Mouse (Mus musculus): ENCODE data around the gene Zfp704. TPM values are rescaled to one million over a fixed set of nuclear protein-coding genes. Genes with fewer than 3 reads are reported as not detected.

Gene Zfp704
- total and polyA plus RNA-seq, 3 experiments = under 0.01 TPM; not detected in 2

DNA sequence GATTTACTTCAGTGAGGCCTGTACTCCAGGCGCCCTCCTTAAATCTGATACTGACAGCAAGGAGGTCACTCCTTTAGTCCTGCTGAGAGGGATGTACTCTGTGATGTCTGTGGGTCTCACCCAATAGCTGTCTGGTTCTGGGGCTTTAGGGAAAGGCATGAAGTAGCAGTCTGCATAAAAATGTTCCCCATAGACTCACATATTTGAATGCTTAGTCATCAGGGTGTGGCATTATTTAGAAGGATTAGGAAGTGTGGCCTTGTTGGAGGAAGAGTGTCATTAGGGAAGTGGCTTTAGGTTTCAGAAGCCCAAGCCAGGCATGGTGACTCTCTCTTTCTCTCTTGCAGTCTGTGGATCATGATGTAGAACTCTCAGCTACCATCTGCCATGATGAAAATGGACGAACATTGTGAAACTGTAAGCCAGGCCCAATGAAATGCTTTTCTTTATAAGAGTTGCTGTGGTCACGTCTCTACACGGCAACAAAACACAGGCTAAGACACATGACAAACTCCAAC lies 118.1 kb downstream of the Zfp704 start:
- H3K27me3 ChIP-seq (ENCODE audit: control insufficient read depth in 1 of 2, insufficient read depth in 2 of 2, low read length in 2 of 2) = no peaks in the 10 kb centered on the region
- no peaks in the 10 kb centered on the region for H3K36me3 ChIP-seq (ENCODE audit: control insufficient read depth in 1 of 2, insufficient read depth in 2 of 2, low read length in 2 of 2)
- no peak overlapping the region for H3K27ac ChIP-seq (ENCODE audit: control insufficient read depth, low read depth, low read length)
- no peaks in the 10 kb centered on the region for H3K79me2 ChIP-seq (ENCODE audit: control insufficient read depth, insufficient read depth, low read length, poor library complexity)
- DNase-seq (ENCODE audit: low read depth, low spot score) = no peak
- H3K9me3 ChIP-seq (replicated peaks; ENCODE audit: insufficient read depth, low read length) = no peaks in the 10 kb centered on the region
- TF ChIP-seq MAZ (IDR thresholded peaks at IDR 0.05; ENCODE audit: low read depth, low read length) = no peak
- TF ChIP-seq E2F4 (IDR thresholded peaks at IDR 0.05; ENCODE audit: borderline replicate concordance, low read depth, low read length) = no peak
- TF ChIP-seq POLR2A (IDR thresholded peaks at IDR 0.05; ENCODE audit: control insufficient read depth in 1 of 2, insufficient read depth in 1 of 2, low read depth in 1 of 2, low read length in 2 of 2, poor library complexity in 1 of 2) = no peak
- TF ChIP-seq ELF1 (IDR thresholded peaks at IDR 0.05; ENCODE audit: low read depth, low read length) = no peak
- no peak for TF ChIP-seq MAFK (IDR thresholded peaks at IDR 0.05; ENCODE audit: borderline replicate concordance, low read depth, low read length)
- TF ChIP-seq CHD1 (IDR thresholded peaks at IDR 0.05; ENCODE audit: low read depth, low read length) = no peak
- no peak for TF ChIP-seq USF1 (IDR thresholded peaks at IDR 0.05; ENCODE audit: low read depth, low read length)
- TF ChIP-seq MEF2A (IDR thresholded peaks at IDR 0.05; ENCODE audit: extremely low read depth, insufficient replicate concordance, low read depth, low read length, poor library complexity, severe bottlenecking) = no peak
- no peak for TF ChIP-seq BHLHE40 (IDR thresholded peaks at IDR 0.05; ENCODE audit: borderline replicate concordance, low read depth, low read length)
- no peak for TF ChIP-seq POLR2AphosphoS2 (IDR thresholded peaks at IDR 0.05; ENCODE audit: low read length)
- no peak for TF ChIP-seq MAX (IDR thresholded peaks at IDR 0.05; ENCODE audit: low read length)
- no peak for TF ChIP-seq CHD2 (IDR thresholded peaks at IDR 0.05; ENCODE audit: low read length)
- no peak for TF ChIP-seq NRF1 (IDR thresholded peaks at IDR 0.05; ENCODE audit: insufficient read depth, low read depth, low read length, poor library complexity, severe bottlenecking)
- no peak for TF ChIP-seq HCFC1 (IDR thresholded peaks at IDR 0.05; ENCODE audit: low read depth, low read length)
- no peak for TF ChIP-seq RCOR1 (IDR thresholded peaks at IDR 0.05; ENCODE audit: low read depth, low read length)
- no peak for TF ChIP-seq USF2 (IDR thresholded peaks at IDR 0.05; ENCODE audit: borderline replicate concordance in 1 of 2, insufficient read depth in 1 of 2, low read depth in 1 of 2, low read length in 2 of 2)
- no peak for TF ChIP-seq EP300 (IDR thresholded peaks at IDR 0.05; ENCODE audit: low read depth in 1 of 2, low read length in 2 of 2)
- no peak for TF ChIP-seq RAD21 (IDR thresholded peaks at IDR 0.05; ENCODE audit: low read depth, low read length)
- TF ChIP-seq GABPA (IDR thresholded peaks at IDR 0.05; ENCODE audit: low read depth, low read length) = no peak
- H3K4me1 ChIP-seq (ENCODE audit: control insufficient read depth in 1 of 2, insufficient read depth in 2 of 2, low read length in 2 of 2) = no peaks in the 10 kb centered on the region
- no peak overlapping the region for H3K9ac ChIP-seq (ENCODE audit: control insufficient read depth, low read depth, low read length, poor library complexity, severe bottlenecking)
- no peak overlapping the region for H3K4me3 ChIP-seq (ENCODE audit: control insufficient read depth in 1 of 2, insufficient read depth in 1 of 2, low read depth in 2 of 2, low read length in 2 of 2)

DNA sequence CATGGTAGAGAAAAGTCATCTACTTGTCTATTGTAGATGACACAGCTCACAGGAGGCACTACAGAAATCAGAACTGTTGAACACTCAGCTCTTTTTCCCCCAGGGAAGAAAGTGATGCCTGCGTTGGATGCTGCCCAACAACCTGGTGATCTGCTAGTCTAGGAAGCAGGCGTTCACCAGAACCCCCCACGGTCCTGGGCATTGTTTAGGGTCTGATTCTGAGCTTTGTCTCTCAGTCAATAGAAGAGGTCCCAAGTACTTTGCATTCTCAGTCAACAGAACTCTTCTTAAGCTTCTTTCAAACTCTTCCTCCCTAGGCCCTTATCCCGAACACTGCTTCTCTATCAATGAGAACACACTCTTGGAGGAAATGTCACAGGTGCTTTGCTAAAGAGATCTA lies 122.2 kb downstream of the Zfp704 start:
- H3K36me3 ChIP-seq (ENCODE audit: control insufficient read depth in 1 of 2, insufficient read depth in 2 of 2, low read length in 2 of 2) = no peaks in the 10 kb centered on the region
- H3K27me3 ChIP-seq (ENCODE audit: control insufficient read depth in 1 of 2, insufficient read depth in 2 of 2, low read length in 2 of 2) = no peaks in the 10 kb centered on the region
- H3K9me3 ChIP-seq (replicated peaks; ENCODE audit: insufficient read depth, low read length) = no peaks in the 10 kb centered on the region
- TF ChIP-seq CHD2 (IDR thresholded peaks at IDR 0.05; ENCODE audit: low read length) (no peak), SMC3 (IDR thresholded peaks at IDR 0.05; ENCODE audit: low read depth, low read length) (no peak), KAT2A (conservative IDR thresholded peaks at IDR 0.05; ENCODE audit: low read depth, low read length) (no peak), HCFC1 (IDR thresholded peaks at IDR 0.05; ENCODE audit: low read depth, low read length) (no peak)
- no peaks in the 10 kb centered on the region for H3K4me1 ChIP-seq (ENCODE audit: control insufficient read depth in 1 of 2, insufficient read depth in 2 of 2, low read length in 2 of 2)
- H3K27ac ChIP-seq (ENCODE audit: control insufficient read depth, low read depth, low read length) = no peak overlapping the region
- H3K4me3 ChIP-seq (ENCODE audit: control insufficient read depth in 1 of 2, insufficient read depth in 1 of 2, low read depth in 2 of 2, low read length in 2 of 2) = no peak overlapping the region
- no peak for DNase-seq (ENCODE audit: low read depth, low spot score)
- no peaks in the 10 kb centered on the region for H3K79me2 ChIP-seq (ENCODE audit: control insufficient read depth, insufficient read depth, low read length, poor library complexity)
- H3K9ac ChIP-seq (ENCODE audit: control insufficient read depth, low read depth, low read length, poor library complexity, severe bottlenecking) = no peak overlapping the region

Data from MEL (cell line).